12 mouse cellular contexts compared by ENCODE assay signal in genomic region chr2:118887440-118887839, GRCm38 (mm10). TPM values are rescaled to one million over a fixed set of nuclear protein-coding genes. Genes with fewer than 3 reads are reported as not detected.
DNase-seq lines count a peak whose midpoint lies in the region; ATAC-seq and TF ChIP-seq lines count a peak whose summit lies in the region.
"Had no signal": no experiment of that assay in that cellular context is flagged by ENCODE, and none has a peak within 500 bp of the region (broad histone marks: within the 10 kb centered on the region; RNA-seq: fewer than 3 reads in every experiment).

No protein-coding gene starts in this region.

- no peaks in the 10 kb centered on the region for H3K9me3 ChIP-seq in heart, embryonic 12.5 days (replicated peaks)
- H3K9me3 ChIP-seq in neural tube, embryonic 15.5 days (replicated peaks), result no peaks in the 10 kb centered on the region
- H3K9me3 ChIP-seq in intestine, embryonic 15.5 days, result no peaks in the 10 kb centered on the region
- H3K9me3 ChIP-seq in midbrain, postnatal 0 days (ENCODE audit: low read length), result no peaks in the 10 kb centered on the region
- H3K9me3 ChIP-seq: embryonic facial prominence, embryonic 15.5 days had no signal

- H3K4me2 ChIP-seq in heart, embryonic 12.5 days, result peak overlapping the region; percentile 58
- H3K4me2 ChIP-seq in neural tube, embryonic 15.5 days, result peak overlapping the region; percentile 25
- peak overlapping the region; percentile 28; the same call in 1 of the 2 replicates for H3K4me2 ChIP-seq in intestine, embryonic 15.5 days (replicated peaks)
- H3K4me2 ChIP-seq in midbrain, postnatal 0 days (ENCODE audit: low read depth, low read length, poor library complexity, severe bottlenecking), result peak overlapping the region; percentile 43
- H3K4me2 ChIP-seq: embryonic facial prominence, embryonic 15.5 days had no signal

- 0 out of 2 replicates have a peak overlapping the region, but pooled peaks have one; percentile 39 for H3K9ac ChIP-seq in heart, embryonic 12.5 days
- H3K9ac ChIP-seq in neural tube, embryonic 15.5 days (replicated peaks), result no peak overlapping the region
- no peak overlapping the region for H3K9ac ChIP-seq in intestine, embryonic 15.5 days
- H3K9ac ChIP-seq in midbrain, postnatal 0 days (replicated peaks; ENCODE audit: low read length, poor library complexity, severe bottlenecking), result no peak overlapping the region
- H3K9ac ChIP-seq: embryonic facial prominence, embryonic 15.5 days had no signal

- no peaks in the 10 kb centered on the region for H3K36me3 ChIP-seq in heart, embryonic 12.5 days
- H3K36me3 ChIP-seq in neural tube, embryonic 15.5 days, result no peaks in the 10 kb centered on the region
- no peaks in the 10 kb centered on the region for H3K36me3 ChIP-seq in intestine, embryonic 15.5 days
- H3K36me3 ChIP-seq in midbrain, postnatal 0 days (ENCODE audit: insufficient read depth, low read length), result no peaks in the 10 kb centered on the region
- H3K36me3 ChIP-seq in thymus, adult 2 months (ENCODE audit: control insufficient read depth, insufficient read depth, low read length), result no peaks in the 10 kb centered on the region
- H3K36me3 ChIP-seq: embryonic facial prominence, embryonic 15.5 days had no signal

- peak; percentile 73; the same call in 1 of the 2 replicates for ATAC-seq in heart, embryonic 12.5 days (ENCODE audit: insufficient number of reproducible peaks, low FRiP score)
- ATAC-seq in neural tube, embryonic 15.5 days (ENCODE audit: low FRiP score), result no peak
- no peak for ATAC-seq in intestine, embryonic 15.5 days
- no peak for ATAC-seq in midbrain, postnatal 0 days (ENCODE audit: low FRiP score)

- H3K27me3 ChIP-seq in heart, embryonic 12.5 days (replicated peaks), result peaks cover 66% of the 10 kb centered on the region
- peaks cover 37% of the 10 kb centered on the region for H3K27me3 ChIP-seq in neural tube, embryonic 15.5 days (replicated peaks)
- peaks cover 9% of the 10 kb centered on the region; the same call in 1 of the 2 replicates for H3K27me3 ChIP-seq in intestine, embryonic 15.5 days (replicated peaks)
- H3K27me3 ChIP-seq in midbrain, postnatal 0 days (ENCODE audit: insufficient read depth, low read length), result peaks cover 12% of the 10 kb centered on the region
- no peaks in the 10 kb centered on the region for H3K27me3 ChIP-seq in thymus, adult 2 months (ENCODE audit: control insufficient read depth, insufficient read depth, low read length)

- no peak for TF ChIP-seq POLR2A in thymus, adult 2 months (IDR thresholded peaks at IDR 0.05; ENCODE audit: control insufficient read depth, extremely low read depth, insufficient read depth, low read length, poor library complexity)

- peak overlapping the region; percentile 33 for H3K27ac ChIP-seq in heart, embryonic 12.5 days (ENCODE audit: poor library complexity, severe bottlenecking)
- no peak overlapping the region for H3K27ac ChIP-seq in neural tube, embryonic 15.5 days (replicated peaks)
- no peak overlapping the region for H3K27ac ChIP-seq in intestine, embryonic 15.5 days
- H3K27ac ChIP-seq in midbrain, postnatal 0 days (ENCODE audit: low read depth, low read length), result no peak overlapping the region
- H3K27ac ChIP-seq in thymus, adult 2 months (ENCODE audit: control insufficient read depth, insufficient read depth, low read length), result no peak overlapping the region
- H3K27ac ChIP-seq: embryonic facial prominence, embryonic 15.5 days had no signal

- TF ChIP-seq CTCF in midbrain, postnatal 0 days (IDR thresholded peaks at IDR 0.05), result peak; percentile 6; the same call in 1 of the 2 replicates
- no peak for TF ChIP-seq CTCF in thymus, adult 2 months (IDR thresholded peaks at IDR 0.05; ENCODE audit: borderline replicate concordance, control insufficient read depth, extremely low read depth, insufficient read depth, low read length, poor library complexity)

- H3K4me1 ChIP-seq in heart, embryonic 12.5 days (replicated peaks), result peaks cover 17% of the 10 kb centered on the region
- H3K4me1 ChIP-seq in neural tube, embryonic 15.5 days, result peaks cover 6% of the 10 kb centered on the region; the same call in 1 of the 2 replicates
- H3K4me1 ChIP-seq in intestine, embryonic 15.5 days (replicated peaks), result no peaks in the 10 kb centered on the region
- no peaks in the 10 kb centered on the region; the same call in 1 of the 2 replicates for H3K4me1 ChIP-seq in midbrain, postnatal 0 days (ENCODE audit: insufficient read depth, low read length)
- no peaks in the 10 kb centered on the region for H3K4me1 ChIP-seq in thymus, adult 2 months (replicated peaks; ENCODE audit: control insufficient read depth, insufficient read depth, low read length)

- 48% methylated on average over 13 of the region's 13 CpGs for WGBS in heart, embryonic 12.5 days
- WGBS in neural tube, embryonic 15.5 days, result 77% methylated on average over 13 of the region's 13 CpGs
- WGBS in intestine, embryonic 15.5 days, result 59% methylated on average over 13 of the region's 13 CpGs
- WGBS in midbrain, postnatal 0 days, result 62% methylated on average over 13 of the region's 13 CpGs
- WGBS in thymus, adult 2 months, result 82% methylated on average over 13 of the region's 13 CpGs

- intact Hi-C loops in heart, postnatal 14 days (cut with DNase I), result no loop called here

- DNase-seq in heart, postnatal 14 days, result no peak
- no peak for DNase-seq in neural tube, embryonic 10.5 days (ENCODE audit: extremely low spot score, low spot score)
- no peak for DNase-seq in midbrain, postnatal 0 days (ENCODE audit: low spot score)
- DNase-seq in frontal cortex, postnatal 25 days (ENCODE audit: low spot score in 2 of 2), result no peak
- DNase-seq in thymus, adult 2 months, result no peak
- DNase-seq: cerebellum, adult 18-20 months; kidney, adult 11 months; thymus, postnatal 14 days had no signal

- peak overlapping the region; percentile 22 for H3K4me3 ChIP-seq in heart, embryonic 12.5 days
- H3K4me3 ChIP-seq in neural tube, embryonic 15.5 days (replicated peaks), result no peak overlapping the region
- no peak overlapping the region for H3K4me3 ChIP-seq in intestine, embryonic 15.5 days (replicated peaks)
- peak overlapping the region; percentile 14; the same call in 1 of the 2 replicates for H3K4me3 ChIP-seq in midbrain, postnatal 0 days (ENCODE audit: low read depth, low read length)
- no peak overlapping the region for H3K4me3 ChIP-seq in thymus, adult 2 months (ENCODE audit: control insufficient read depth, insufficient read depth, low read length)
- H3K4me3 ChIP-seq: embryonic facial prominence, embryonic 15.5 days had no signal

RNA-seq across cellular contexts. Expression of gene Bahd1, which starts 12.7 kb away (rescaled TPM):
- 4.5 and 4.8 TPM in 2 replicates for polyA plus RNA-seq in heart, embryonic 12.5 days (2016; fragmentation: Nextera tagmentation; extraction: Ambion mirVana)
- 10 to 100 TPM; 15.9 to 17.7 TPM for total RNA-seq in heart, postnatal 14 days (2021)
- 8.5 TPM in 2 replicates for polyA plus RNA-seq in neural tube, embryonic 15.5 days (2015; fragmentation: Nextera tagmentation; extraction: Ambion mirVana)
- polyA plus RNA-seq in intestine, embryonic 15.5 days (2015; fragmentation: Nextera tagmentation; extraction: Ambion mirVana), result 5.1 and 5.4 TPM in 2 replicates
- 22.0 and 28.6 TPM in 2 replicates for total RNA-seq in midbrain, postnatal 0 days (2014; rRNA removed)
- polyA plus RNA-seq in midbrain, postnatal 0 days (2015; fragmentation: Nextera tagmentation; extraction: Ambion mirVana), result 6.1 and 6.6 TPM in 2 replicates
- polyA plus RNA-seq in thymus, adult 2 months (2012; rRNA removed), result 38.7 and 40.0 TPM in 2 replicates

RNA-seq across cellular contexts. Expression of gene Ivd, which starts 25.7 kb away (rescaled TPM):
- 68.2 and 68.7 TPM in 2 replicates for polyA plus RNA-seq in heart, embryonic 12.5 days (2016; fragmentation: Nextera tagmentation; extraction: Ambion mirVana)
- total RNA-seq in heart, postnatal 14 days (2021), result 100 to 1,000 TPM; 150 to 163 TPM
- 51.9 and 59.4 TPM in 2 replicates for polyA plus RNA-seq in neural tube, embryonic 15.5 days (2015; fragmentation: Nextera tagmentation; extraction: Ambion mirVana)
- polyA plus RNA-seq in intestine, embryonic 15.5 days (2015; fragmentation: Nextera tagmentation; extraction: Ambion mirVana), result 43.7 and 46.2 TPM in 2 replicates
- total RNA-seq in midbrain, postnatal 0 days (2014; rRNA removed), result 57.5 and 62.4 TPM in 2 replicates
- 50.7 and 54.9 TPM in 2 replicates for polyA plus RNA-seq in midbrain, postnatal 0 days (2015; fragmentation: Nextera tagmentation; extraction: Ambion mirVana)
- polyA plus RNA-seq in thymus, adult 2 months (2012; rRNA removed), result 48.3 and 50.6 TPM in 2 replicates

RNA-seq across cellular contexts. Expression of gene Chst14, which starts 38.9 kb away (rescaled TPM):
- 23.9 and 25.4 TPM in 2 replicates for polyA plus RNA-seq in heart, embryonic 12.5 days (2016; fragmentation: Nextera tagmentation; extraction: Ambion mirVana)
- total RNA-seq in heart, postnatal 14 days (2021), result 10 to 100 TPM; 10.2 to 11.3 TPM
- polyA plus RNA-seq in neural tube, embryonic 15.5 days (2015; fragmentation: Nextera tagmentation; extraction: Ambion mirVana), result 6.1 and 9.3 TPM in 2 replicates
- polyA plus RNA-seq in intestine, embryonic 15.5 days (2015; fragmentation: Nextera tagmentation; extraction: Ambion mirVana), result 21.0 and 21.3 TPM in 2 replicates
- total RNA-seq in midbrain, postnatal 0 days (2014; rRNA removed), result 4.9 TPM in 2 replicates
- polyA plus RNA-seq in midbrain, postnatal 0 days (2015; fragmentation: Nextera tagmentation; extraction: Ambion mirVana), result 3.0 and 3.1 TPM in 2 replicates
- 9.0 and 10.3 TPM in 2 replicates for polyA plus RNA-seq in thymus, adult 2 months (2012; rRNA removed)

Comparison
In these comparisons a context has a peak if more than half of its experiments do, and no peak if none do; other contexts are left out.
1. H3K4me3 ChIP-seq: peak in heart, embryonic 12.5 days (single experiment) and midbrain, postnatal 0 days (single experiment); none in neural tube, embryonic 15.5 days (single experiment), intestine, embryonic 15.5 days (single experiment) and thymus, adult 2 months (single experiment).
2. Peak in every context shown above with its lines, with median percentiles within 50 percentile points of each other: H3K4me2 ChIP-seq.